Mouse (Mus musculus): ENCODE data around the gene Tmem87b. TPM values are rescaled to one million over a fixed set of nuclear protein-coding genes. Genes with fewer than 3 reads are reported as not detected.

Tmem87b gene
- polyA plus RNA-seq, 1 experiment from 2014 or later: 32.9 TPM

DNA sequence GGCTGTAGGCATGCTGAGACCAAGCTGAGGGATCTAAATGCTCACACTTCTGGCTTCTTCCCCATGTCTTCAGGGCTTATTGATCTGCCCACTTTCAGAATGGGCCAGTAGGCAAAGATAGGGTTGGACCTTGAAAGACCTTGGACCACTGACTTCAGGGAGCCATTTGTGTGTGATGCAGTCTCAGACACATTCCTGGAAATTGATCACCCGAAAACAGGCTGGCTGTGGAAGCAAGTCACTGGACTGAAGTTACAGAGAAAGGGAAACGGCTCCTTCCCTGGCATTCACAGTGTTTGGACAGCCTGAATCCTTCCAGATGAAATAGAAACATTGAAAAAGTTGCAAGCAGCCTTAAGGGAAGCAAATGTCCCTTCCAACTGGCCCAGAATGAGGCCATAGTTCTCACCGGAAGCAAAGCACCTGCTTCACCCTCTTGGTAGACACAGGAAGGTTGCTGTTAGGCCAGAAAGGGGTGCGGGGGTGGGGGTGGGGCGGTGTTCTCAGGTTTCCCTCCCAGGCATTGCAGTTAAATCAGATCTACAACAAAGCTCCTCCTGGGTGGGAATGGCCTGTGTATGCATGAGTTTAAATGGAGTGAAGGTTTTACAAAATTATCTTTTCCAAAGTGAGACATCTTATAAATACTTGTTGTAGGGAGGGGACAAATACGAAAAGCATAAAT, 70.1 kb downstream of the Tmem87b start:
- H3K36me3 ChIP-seq: no peaks in the 10 kb centered on the region
- H3K9me3 ChIP-seq: peaks cover 5% of the 10 kb centered on the region; the same call in 1 of the 2 replicates
- no peak overlapping the region for H3K27ac ChIP-seq
- WGBS: 55% methylated on average over 6 of the region's 6 CpGs
- no peak overlapping the region for H3K9ac ChIP-seq (replicated peaks)
- ATAC-seq (ENCODE audit: insufficient number of reproducible peaks, insufficient read depth, low FRiP score, low TSS enrichment, low read depth): no peak
- H3K4me1 ChIP-seq (replicated peaks): peaks cover 8% of the 10 kb centered on the region
- H3K4me3 ChIP-seq (replicated peaks): no peak overlapping the region
- no peak overlapping the region for H3K4me2 ChIP-seq
- H3K27me3 ChIP-seq: peaks cover 5% of the 10 kb centered on the region; the same call in 1 of the 2 replicates

DNA sequence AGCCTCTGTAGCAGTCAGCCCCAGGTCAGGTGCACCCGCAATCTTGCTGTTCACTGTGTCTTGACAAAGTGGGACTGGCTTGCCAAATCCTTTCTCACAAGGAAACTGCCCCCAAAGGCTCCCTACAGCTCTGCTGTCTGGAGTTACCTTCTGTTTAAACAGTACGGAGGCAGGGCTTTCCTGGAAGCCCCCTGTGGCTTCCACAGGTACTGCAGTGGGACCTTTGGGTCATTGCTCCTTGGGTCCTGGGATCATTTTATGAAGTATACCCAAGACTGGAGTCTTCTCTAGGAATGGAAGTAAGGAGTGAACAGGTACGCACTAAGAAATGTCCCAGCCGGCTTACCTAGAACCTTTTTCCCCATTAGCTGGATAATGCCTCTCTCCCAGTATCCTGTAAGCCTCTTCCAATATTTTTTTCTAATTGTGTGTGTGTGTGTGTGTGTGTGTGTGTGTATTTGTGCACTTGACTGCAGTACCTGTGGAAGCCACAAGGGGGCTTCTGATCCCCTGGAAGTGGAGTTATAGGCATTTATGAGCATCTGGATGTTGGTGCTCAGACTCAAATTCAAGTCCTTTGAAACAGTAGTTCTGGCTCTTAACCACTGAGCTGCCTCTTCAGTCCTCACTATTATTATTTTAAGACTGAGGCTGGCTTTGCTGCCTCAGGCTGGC, 72.9 kb downstream of the Tmem87b start:
- H3K4me3 ChIP-seq (replicated peaks): no peak overlapping the region
- peaks cover 5% of the 10 kb centered on the region; the same call in 1 of the 2 replicates for H3K9me3 ChIP-seq
- WGBS: 90% methylated on average over 4 of the region's 4 CpGs
- H3K4me1 ChIP-seq (replicated peaks): peaks cover 8% of the 10 kb centered on the region
- no peak overlapping the region for H3K4me2 ChIP-seq
- no peaks in the 10 kb centered on the region for H3K36me3 ChIP-seq
- H3K27me3 ChIP-seq: peaks cover 11% of the 10 kb centered on the region; the same call in 1 of the 2 replicates
- no peak overlapping the region for H3K27ac ChIP-seq
- no peak for ATAC-seq (ENCODE audit: insufficient number of reproducible peaks, insufficient read depth, low FRiP score, low TSS enrichment, low read depth)
- H3K9ac ChIP-seq (replicated peaks): no peak overlapping the region

DNA sequence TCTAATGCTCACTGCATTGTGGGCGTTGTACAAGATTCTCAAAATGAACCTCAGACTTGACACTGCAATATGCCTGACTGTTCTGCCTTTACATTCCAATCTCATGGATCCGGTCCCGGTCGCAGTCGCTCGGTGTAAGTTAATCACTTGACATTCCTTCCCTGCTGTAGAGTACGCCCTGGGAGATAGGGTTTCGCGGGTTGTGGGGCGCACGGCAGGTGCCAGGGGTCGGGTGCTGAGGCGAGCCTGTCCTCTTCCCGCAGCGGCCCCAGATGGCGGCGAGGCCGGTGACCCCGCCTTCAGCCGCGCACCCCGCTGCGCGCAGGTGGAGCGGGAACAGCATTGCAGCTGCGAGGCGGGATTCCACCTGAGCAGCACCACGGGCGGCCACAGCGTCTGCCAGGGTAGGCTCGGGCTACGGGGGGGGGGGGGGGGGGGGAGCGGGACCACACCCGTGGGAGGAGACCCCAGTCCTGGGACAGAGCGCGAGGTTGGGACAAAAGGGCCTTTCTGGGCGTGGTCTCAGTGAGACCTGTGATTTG, 74.3 kb downstream of the Tmem87b start:
- 0 out of 2 replicates have a peak overlapping the region, but pooled peaks have one; percentile 18 for H3K9ac ChIP-seq (replicated peaks)
- no peak overlapping the region for H3K27ac ChIP-seq
- H3K4me2 ChIP-seq: peak overlapping the region; percentile 71
- H3K4me3 ChIP-seq (replicated peaks): peak overlapping the region; percentile 37
- no peaks in the 10 kb centered on the region for H3K36me3 ChIP-seq
- H3K9me3 ChIP-seq: peaks cover 5% of the 10 kb centered on the region; the same call in 1 of the 2 replicates
- ATAC-seq (ENCODE audit: insufficient number of reproducible peaks, insufficient read depth, low FRiP score, low TSS enrichment, low read depth): peak; percentile 9; the same call in 1 of the 2 replicates
- 2% methylated on average over 35 of the region's 37 CpGs for WGBS
- H3K4me1 ChIP-seq (replicated peaks): peaks cover 8% of the 10 kb centered on the region
- peaks cover 11% of the 10 kb centered on the region; the same call in 1 of the 2 replicates for H3K27me3 ChIP-seq

DNA sequence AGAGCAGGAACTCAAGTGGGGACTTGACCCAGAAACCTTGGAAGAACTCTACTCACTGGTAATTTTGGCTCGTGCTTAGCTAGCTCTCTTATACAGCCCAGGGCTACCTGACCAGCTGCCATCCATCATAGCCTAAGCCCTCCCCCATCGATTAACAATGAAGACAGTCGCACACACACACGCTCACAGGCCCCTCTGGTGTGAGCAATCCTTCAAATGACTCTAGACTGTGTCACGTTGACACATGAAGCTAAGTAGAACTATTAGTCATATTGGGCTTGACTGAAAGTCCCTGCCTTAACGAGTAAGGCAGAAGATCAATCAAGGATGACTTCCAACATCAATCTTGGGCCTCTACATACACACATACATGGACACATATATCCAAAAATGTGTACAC, 84.9 kb downstream of the Tmem87b start:
- peaks cover 12% of the 10 kb centered on the region for H3K9me3 ChIP-seq
- WGBS: 81% methylated on average over 6 of the region's 6 CpGs
- H3K27me3 ChIP-seq: no peaks in the 10 kb centered on the region
- no peak overlapping the region for H3K4me2 ChIP-seq
- no peak overlapping the region for H3K4me3 ChIP-seq (replicated peaks)
- no peak overlapping the region for H3K9ac ChIP-seq (replicated peaks)
- no peak overlapping the region for H3K27ac ChIP-seq
- H3K36me3 ChIP-seq: no peaks in the 10 kb centered on the region
- no peak for ATAC-seq (ENCODE audit: insufficient number of reproducible peaks, insufficient read depth, low FRiP score, low TSS enrichment, low read depth)
- H3K4me1 ChIP-seq (replicated peaks): no peaks in the 10 kb centered on the region

DNA sequence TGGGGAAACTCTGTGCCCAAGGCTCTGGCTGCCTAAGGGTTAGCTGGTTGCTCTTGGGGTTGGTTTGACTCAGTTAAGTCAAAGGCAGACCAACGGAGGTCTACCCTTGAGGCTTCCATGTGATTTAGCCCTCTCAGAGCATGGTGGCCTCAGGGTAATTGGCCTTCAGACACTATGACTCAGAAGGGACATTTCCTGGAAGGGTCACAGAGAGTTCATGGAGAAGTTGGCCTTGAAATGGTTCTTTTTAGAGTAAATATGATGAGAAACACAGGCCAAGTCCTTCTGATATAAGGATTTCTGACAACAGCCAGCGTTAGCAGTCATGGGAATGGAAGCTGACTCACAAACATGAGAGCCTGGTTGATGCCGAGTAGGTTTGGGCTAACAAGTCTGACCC, 85.7 kb downstream of the Tmem87b start:
- H3K4me2 ChIP-seq: no peak overlapping the region
- no peaks in the 10 kb centered on the region for H3K4me1 ChIP-seq (replicated peaks)
- no peak overlapping the region for H3K4me3 ChIP-seq (replicated peaks)
- ATAC-seq (ENCODE audit: insufficient number of reproducible peaks, insufficient read depth, low FRiP score, low TSS enrichment, low read depth): no peak
- H3K27ac ChIP-seq: no peak overlapping the region
- H3K9ac ChIP-seq (replicated peaks): no peak overlapping the region
- peaks cover 12% of the 10 kb centered on the region for H3K9me3 ChIP-seq
- 79% methylated on average over 3 of the region's 3 CpGs for WGBS
- H3K36me3 ChIP-seq: no peaks in the 10 kb centered on the region
- H3K27me3 ChIP-seq: no peaks in the 10 kb centered on the region

Other genes with a start within 250 kb of the Tmem87b start
- gene Spdye4c, start 226.9 kb upstream of the Tmem87b start, polyA plus RNA-seq (2016; fragmentation: Nextera tagmentation; extraction: Ambion mirVana): not detected in 2 replicates
- gene Anapc1, start 130.7 kb upstream of the Tmem87b start, polyA plus RNA-seq (2016; fragmentation: Nextera tagmentation; extraction: Ambion mirVana): 89.8 and 90.0 TPM in 2 replicates
- 20.0 and 21.0 TPM in 2 replicates for gene Mertk, start 119.2 kb upstream of the Tmem87b start, polyA plus RNA-seq (2016; fragmentation: Nextera tagmentation; extraction: Ambion mirVana)
- 2.3 and 3.0 TPM in 2 replicates for gene Fbln7, start 44.9 kb downstream of the Tmem87b start, polyA plus RNA-seq (2016; fragmentation: Nextera tagmentation; extraction: Ambion mirVana)
- 9.2 and 9.4 TPM in 2 replicates for gene Zc3h8, start 126.0 kb downstream of the Tmem87b start, polyA plus RNA-seq (2016; fragmentation: Nextera tagmentation; extraction: Ambion mirVana)
- 2.8 and 3.5 TPM in 2 replicates for gene Zc3h6, start 149.3 kb downstream of the Tmem87b start, polyA plus RNA-seq (2016; fragmentation: Nextera tagmentation; extraction: Ambion mirVana)
- gene Gm10762, start 149.6 kb downstream of the Tmem87b start, polyA plus RNA-seq (2016; fragmentation: Nextera tagmentation; extraction: Ambion mirVana): 31.4 and 34.8 TPM in 2 replicates
- 0.06 and 0.17 TPM in 2 replicates for gene Vinac1, start 230.1 kb downstream of the Tmem87b start, polyA plus RNA-seq (2016; fragmentation: Nextera tagmentation; extraction: Ambion mirVana)
- 18.2 and 20.0 TPM in 2 replicates for gene Ttl, start 247.8 kb downstream of the Tmem87b start, polyA plus RNA-seq (2016; fragmentation: Nextera tagmentation; extraction: Ambion mirVana)

Measured in limb, embryonic 12.5 days (tissue).